Mouse (Mus musculus): ENCODE measurements around the gene Nsun2.

DNA sequence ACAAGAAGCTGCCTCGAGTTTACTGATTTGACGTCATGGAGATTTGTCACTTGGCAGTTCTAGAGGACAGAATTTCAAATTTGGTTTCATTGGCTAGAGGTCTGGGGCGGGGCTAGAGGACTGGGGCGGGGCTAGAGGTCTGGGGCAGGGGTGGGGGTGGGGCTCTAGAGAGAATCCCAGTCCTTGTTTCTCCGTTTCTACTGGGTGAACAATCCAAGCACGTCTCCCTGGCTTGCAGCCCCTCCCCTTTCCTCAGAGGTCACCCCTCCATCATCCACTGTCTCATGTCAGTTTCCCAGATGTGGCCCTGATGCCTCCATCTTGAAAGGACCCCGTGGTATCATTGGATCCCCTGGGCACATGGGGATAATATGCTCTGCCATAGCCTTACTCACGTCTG, 21.5 kb downstream of the Nsun2 start:
- no peak for TF ChIP-seq POLR2A (IDR thresholded peaks at IDR 0.05; ENCODE audit: insufficient read depth, low read depth, low read length)
- TF ChIP-seq CTCF (IDR thresholded peaks at IDR 0.05), result no peak
